Mouse (Mus musculus): ENCODE results near the gene Dynlt1c. TPM values are rescaled to one million over a fixed set of nuclear protein-coding genes. Genes with fewer than 3 reads are reported as not detected.

The Dynlt1c gene
- 38.8 TPM for polyA plus RNA-seq (2017; shearing (Covaris generic))

DNA sequence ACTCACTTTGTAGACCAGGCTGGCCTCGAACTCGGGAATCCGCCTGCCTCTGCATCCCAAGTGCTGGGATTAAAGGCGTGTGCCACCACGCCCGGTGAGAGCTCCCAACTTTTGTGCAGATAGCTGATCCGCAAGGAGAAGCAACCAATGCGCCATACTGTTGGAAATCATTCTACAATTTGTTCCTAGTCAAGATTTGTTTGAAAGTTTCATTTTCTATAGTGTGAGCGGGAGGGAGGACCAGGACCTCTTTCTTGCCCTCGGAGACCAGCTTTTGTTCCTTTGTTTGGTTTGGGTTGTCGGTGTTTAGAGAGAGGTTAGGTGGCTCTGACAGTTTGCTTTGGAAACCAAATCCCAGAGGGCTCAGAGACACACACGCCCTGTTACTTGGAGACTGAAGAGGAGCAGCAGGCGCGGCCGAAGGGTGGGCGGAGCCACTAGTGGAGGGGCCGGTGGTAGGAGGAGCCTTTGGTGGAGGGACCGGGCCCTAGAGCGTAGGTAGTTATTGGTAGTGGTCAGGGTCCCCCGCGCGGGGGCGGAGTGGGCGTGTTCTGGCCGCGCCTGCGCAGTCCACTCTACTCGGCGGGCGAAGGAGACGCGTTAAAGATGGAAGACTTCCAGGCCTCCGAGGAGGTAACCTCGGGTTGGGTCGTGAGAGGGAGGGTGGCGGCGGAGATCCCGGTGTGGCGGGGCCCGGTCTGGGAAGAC is at the start of gene Dynlt1c:
TSS of gene Dynlt1c (plus strand) at position 468 of the 708 bp plus-strand sequence.

DNA sequence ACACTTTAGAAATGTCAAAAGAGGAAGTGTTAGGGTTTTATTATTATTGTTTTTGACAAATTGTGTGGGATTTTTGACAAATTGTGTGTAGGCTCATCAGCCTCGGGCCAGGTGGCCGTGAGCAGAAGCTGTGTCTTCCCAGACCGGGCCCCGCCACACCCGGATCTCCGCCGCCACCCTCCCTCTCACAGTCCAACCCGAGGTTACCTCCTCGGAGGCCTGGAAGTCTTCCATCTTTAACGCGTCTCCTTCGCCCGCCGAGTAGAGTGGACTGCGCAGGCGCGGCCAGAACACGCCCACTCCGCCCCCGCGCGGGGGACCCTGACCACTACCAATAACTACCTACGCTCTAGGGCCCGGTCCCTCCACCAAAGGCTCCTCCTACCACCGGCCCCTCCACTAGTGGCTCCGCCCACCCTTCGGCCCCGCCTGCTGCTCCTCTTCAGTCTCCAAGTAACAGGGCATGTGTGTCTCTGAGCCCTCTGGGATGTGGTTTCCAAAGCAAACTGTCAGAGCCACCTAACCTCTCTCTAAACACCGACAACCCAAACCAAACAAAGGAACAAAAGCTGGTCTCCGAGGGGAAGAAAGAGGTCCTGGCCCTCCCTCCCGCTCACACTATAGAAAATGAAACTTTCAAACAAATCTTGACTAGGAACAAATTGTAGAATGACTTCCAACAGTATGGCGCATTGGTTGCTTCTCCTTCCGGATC is 54.3 kb downstream of the Dynlt1c start, which contains the start of gene Dynlt1f:
TSS of gene Dynlt1f (minus strand) at position 334 of the 715 bp plus-strand sequence.

DNA sequence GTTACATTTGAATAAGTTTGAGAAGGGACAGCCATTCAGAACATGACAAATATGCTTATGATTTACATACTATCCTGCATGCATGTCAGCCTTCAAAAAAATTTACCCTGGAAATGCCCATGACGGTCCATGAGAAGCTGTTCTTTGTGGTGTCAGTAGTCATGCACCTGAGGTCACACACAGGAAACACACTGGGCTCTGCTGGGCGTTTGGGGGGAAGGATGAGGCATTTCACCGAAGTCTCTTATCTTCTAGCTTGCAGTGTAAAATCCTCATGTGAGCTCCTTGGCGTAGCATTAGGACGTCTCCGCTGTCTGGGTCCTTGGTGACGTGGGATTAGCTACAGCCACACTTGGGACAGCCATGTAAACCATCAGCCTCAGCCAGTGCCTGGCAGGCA is 57.3 kb downstream of the Dynlt1c start, which contains the start of gene Sytl3:
TSS of gene Sytl3 (plus strand) at position 293 of the 400 bp plus-strand sequence.

Other genes with a start within 250 kb of the Dynlt1c start
- gene Dynlt1b, start 171.6 kb upstream of the Dynlt1c start, polyA plus RNA-seq (2017; shearing (Covaris generic)), result 165 TPM
- 56.0 TPM for gene Dynlt1f, start 54.2 kb downstream of the Dynlt1c start, polyA plus RNA-seq (2017; shearing (Covaris generic))
- gene Sytl3, start 57.4 kb downstream of the Dynlt1c start, polyA plus RNA-seq (2017; shearing (Covaris generic)), result 1.3 TPM
- 373 TPM for gene Ezr, start 181.1 kb downstream of the Dynlt1c start, polyA plus RNA-seq (2017; shearing (Covaris generic))